Mouse (Mus musculus): ENCODE data around the gene Gm17651. TPM values are rescaled to one million over a fixed set of nuclear protein-coding genes. Genes with fewer than 3 reads are reported as not detected.
A peak's percentile ranks its signal among the peaks of the same experiment; 100 is the strongest.

Gene Gm17651
- polyA plus RNA-seq, 1 experiment from 2014 or later = not detected

DNA sequence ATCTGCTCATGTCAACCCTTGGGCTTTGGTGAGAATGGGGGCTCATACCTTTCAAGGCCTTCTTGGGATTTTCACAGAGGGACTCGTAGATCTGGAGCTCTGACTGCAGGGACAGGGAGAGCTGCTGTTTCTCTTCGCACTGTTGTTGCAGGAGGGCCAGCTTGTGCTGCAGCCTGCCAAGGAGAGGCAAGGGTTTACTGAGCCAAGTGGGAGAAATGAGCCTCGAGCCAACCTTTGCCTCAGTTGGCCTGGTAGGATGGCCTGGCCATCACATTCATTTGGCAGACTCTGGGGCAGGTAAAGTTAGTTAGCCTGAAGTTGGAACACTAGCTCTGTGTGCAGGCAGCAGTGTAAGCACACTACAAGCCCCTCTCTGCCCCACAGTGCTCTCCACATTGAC is 24.6 kb upstream of the Gm17651 start:
- Histone ChIP-seq H3K27me3 (ENCODE audit: control insufficient read depth, insufficient read depth, low read length) (no peaks in the 10 kb centered on the region), H3K36me3 (ENCODE audit: control insufficient read depth, insufficient read depth, low read length) (no peaks in the 10 kb centered on the region), H3K4me3 (replicated peaks; ENCODE audit: low read length) (no peak overlapping the region), H3K4me1 (ENCODE audit: control insufficient read depth, insufficient read depth, low read length) (no peaks in the 10 kb centered on the region), H3K9me3 (replicated peaks; ENCODE audit: control insufficient read depth, low read length) (no peaks in the 10 kb centered on the region), H3K9ac (ENCODE audit: low read length) (no peak overlapping the region), H3K27ac (ENCODE audit: low read length) (no peak overlapping the region), H3K4me2 (ENCODE audit: low read depth, low read length) (no peak overlapping the region)
- WGBS = 81% methylated on average over 3 of the region's 3 CpGs
- no peak for ATAC-seq (ENCODE audit: insufficient read depth, low FRiP score)

GRCm38 (mm10) chr3:97697291-97697690 is 22.8 kb upstream of the Gm17651 start:
- Histone ChIP-seq H3K36me3 (ENCODE audit: control insufficient read depth, insufficient read depth, low read length) (no peaks in the 10 kb centered on the region), H3K4me2 (ENCODE audit: low read depth, low read length) (no peak overlapping the region), H3K27ac (ENCODE audit: low read length) (no peak overlapping the region), H3K9me3 (replicated peaks; ENCODE audit: control insufficient read depth, low read length) (no peaks in the 10 kb centered on the region), H3K9ac (ENCODE audit: low read length) (no peak overlapping the region), H3K4me3 (replicated peaks; ENCODE audit: low read length) (no peak overlapping the region), H3K4me1 (ENCODE audit: control insufficient read depth, insufficient read depth, low read length) (no peaks in the 10 kb centered on the region), H3K27me3 (ENCODE audit: control insufficient read depth, insufficient read depth, low read length) (no peaks in the 10 kb centered on the region)
- no peak for ATAC-seq (ENCODE audit: insufficient read depth, low FRiP score)
- WGBS = 55% methylated on average over 9 of the region's 9 CpGs

- no peaks in the 10 kb centered on the region for H3K4me1 ChIP-seq (ENCODE audit: control insufficient read depth, insufficient read depth, low read length)
- ATAC-seq (ENCODE audit: insufficient read depth, low FRiP score) = no peak
- no peaks in the 10 kb centered on the region for H3K27me3 ChIP-seq (ENCODE audit: control insufficient read depth, insufficient read depth, low read length)
- H3K4me3 ChIP-seq (replicated peaks; ENCODE audit: low read length) = no peak overlapping the region
- no peak overlapping the region for H3K4me2 ChIP-seq (ENCODE audit: low read depth, low read length)
- no peaks in the 10 kb centered on the region for H3K9me3 ChIP-seq (replicated peaks; ENCODE audit: control insufficient read depth, low read length)
- no peak overlapping the region for H3K27ac ChIP-seq (ENCODE audit: low read length)
- H3K36me3 ChIP-seq (ENCODE audit: control insufficient read depth, insufficient read depth, low read length) = no peaks in the 10 kb centered on the region
- no peak overlapping the region for H3K9ac ChIP-seq (ENCODE audit: low read length)
- 81% methylated on average over 9 of the region's 9 CpGs for WGBS
Measured at GRCm38 (mm10) chr3:97696866-97697265, 22.4 kb upstream of the Gm17651 start.

DNA sequence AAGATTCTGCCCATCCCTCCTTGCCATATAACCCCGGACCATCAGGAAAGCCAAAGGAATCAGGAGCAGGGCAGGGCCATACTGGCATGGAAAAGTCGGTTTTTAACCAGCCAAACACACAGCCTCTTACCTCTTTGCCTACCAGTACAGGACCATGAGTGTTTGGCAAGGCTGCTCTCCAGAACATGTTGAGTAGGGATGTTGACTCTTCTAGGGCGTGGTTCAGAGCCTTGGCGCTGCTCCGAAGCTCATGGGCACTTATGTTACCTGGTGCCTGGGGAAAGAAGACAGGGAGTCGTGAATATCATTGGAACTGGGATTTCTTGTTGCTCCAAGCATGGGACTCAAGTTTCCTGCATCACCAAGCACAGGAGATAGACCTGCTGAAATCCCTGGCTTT is 19.3 kb upstream of the Gm17651 start:
- 68% methylated on average over 6 of the region's 6 CpGs for WGBS
- no peak for ATAC-seq (ENCODE audit: insufficient read depth, low FRiP score)
- Histone ChIP-seq H3K9me3 (replicated peaks; ENCODE audit: control insufficient read depth, low read length) (no peaks in the 10 kb centered on the region), H3K27me3 (ENCODE audit: control insufficient read depth, insufficient read depth, low read length) (no peaks in the 10 kb centered on the region), H3K4me1 (ENCODE audit: control insufficient read depth, insufficient read depth, low read length) (no peaks in the 10 kb centered on the region), H3K27ac (ENCODE audit: low read length) (no peak overlapping the region), H3K9ac (ENCODE audit: low read length) (no peak overlapping the region), H3K36me3 (ENCODE audit: control insufficient read depth, insufficient read depth, low read length) (no peaks in the 10 kb centered on the region), H3K4me3 (replicated peaks; ENCODE audit: low read length) (no peak overlapping the region), H3K4me2 (ENCODE audit: low read depth, low read length) (no peak overlapping the region)

- Histone ChIP-seq H3K36me3 (ENCODE audit: control insufficient read depth, insufficient read depth, low read length) (no peaks in the 10 kb centered on the region), H3K27me3 (ENCODE audit: control insufficient read depth, insufficient read depth, low read length) (no peaks in the 10 kb centered on the region), H3K4me1 (ENCODE audit: control insufficient read depth, insufficient read depth, low read length) (no peaks in the 10 kb centered on the region), H3K9ac (ENCODE audit: low read length) (no peak overlapping the region), H3K4me3 (replicated peaks; ENCODE audit: low read length) (no peak overlapping the region), H3K9me3 (replicated peaks; ENCODE audit: control insufficient read depth, low read length) (no peaks in the 10 kb centered on the region), H3K4me2 (ENCODE audit: low read depth, low read length) (no peak overlapping the region), H3K27ac (ENCODE audit: low read length) (no peak overlapping the region)
- no peak for ATAC-seq (ENCODE audit: insufficient read depth, low FRiP score)
- WGBS = 76% methylated on average over 12 of the region's 12 CpGs
Measured at GRCm38 (mm10) chr3:97691443-97692017, 17.0 kb upstream of the Gm17651 start.

DNA sequence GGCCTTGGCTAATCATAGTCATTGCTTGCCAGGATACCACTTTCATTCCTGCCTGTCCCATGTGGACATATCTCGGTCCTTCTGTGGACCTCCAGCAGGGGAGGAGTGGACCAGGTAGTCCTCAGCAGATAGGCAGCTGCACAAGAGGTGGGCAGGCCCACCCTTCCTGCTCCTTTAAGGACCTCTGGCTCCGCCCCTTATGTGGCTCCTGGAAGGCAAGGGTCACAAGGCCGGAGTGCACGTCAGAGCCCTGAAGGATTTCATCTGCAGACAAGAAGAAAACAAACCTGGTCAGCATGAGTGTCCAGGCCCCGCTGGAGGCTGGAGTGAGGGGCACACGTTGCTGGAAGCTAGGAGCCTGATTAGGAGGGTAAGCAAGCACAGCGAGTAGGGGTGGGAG is 16.1 kb upstream of the Gm17651 start:
- 44% methylated on average over 7 of the region's 7 CpGs for WGBS
- Histone ChIP-seq H3K9ac (ENCODE audit: low read length) (no peak overlapping the region), H3K4me1 (ENCODE audit: control insufficient read depth, insufficient read depth, low read length) (no peaks in the 10 kb centered on the region), H3K36me3 (ENCODE audit: control insufficient read depth, insufficient read depth, low read length) (no peaks in the 10 kb centered on the region), H3K4me3 (replicated peaks; ENCODE audit: low read length) (no peak overlapping the region), H3K27me3 (ENCODE audit: control insufficient read depth, insufficient read depth, low read length) (no peaks in the 10 kb centered on the region), H3K4me2 (ENCODE audit: low read depth, low read length) (no peak overlapping the region), H3K9me3 (replicated peaks; ENCODE audit: control insufficient read depth, low read length) (no peaks in the 10 kb centered on the region), H3K27ac (ENCODE audit: low read length) (no peak overlapping the region)
- ATAC-seq (ENCODE audit: insufficient read depth, low FRiP score) = no peak

- Histone ChIP-seq H3K9ac (ENCODE audit: low read length) (no peak overlapping the region), H3K4me3 (replicated peaks; ENCODE audit: low read length) (no peak overlapping the region), H3K36me3 (ENCODE audit: control insufficient read depth, insufficient read depth, low read length) (no peaks in the 10 kb centered on the region), H3K4me1 (ENCODE audit: control insufficient read depth, insufficient read depth, low read length) (no peaks in the 10 kb centered on the region), H3K4me2 (ENCODE audit: low read depth, low read length) (no peak overlapping the region), H3K9me3 (replicated peaks; ENCODE audit: control insufficient read depth, low read length) (no peaks in the 10 kb centered on the region), H3K27me3 (ENCODE audit: control insufficient read depth, insufficient read depth, low read length) (no peaks in the 10 kb centered on the region), H3K27ac (ENCODE audit: low read length) (no peak overlapping the region)
- WGBS = 66% methylated on average over 2 of the region's 2 CpGs
- no peak for ATAC-seq (ENCODE audit: insufficient read depth, low FRiP score)
Measured at GRCm38 (mm10) chr3:97689289-97689688, 14.8 kb upstream of the Gm17651 start.

DNA sequence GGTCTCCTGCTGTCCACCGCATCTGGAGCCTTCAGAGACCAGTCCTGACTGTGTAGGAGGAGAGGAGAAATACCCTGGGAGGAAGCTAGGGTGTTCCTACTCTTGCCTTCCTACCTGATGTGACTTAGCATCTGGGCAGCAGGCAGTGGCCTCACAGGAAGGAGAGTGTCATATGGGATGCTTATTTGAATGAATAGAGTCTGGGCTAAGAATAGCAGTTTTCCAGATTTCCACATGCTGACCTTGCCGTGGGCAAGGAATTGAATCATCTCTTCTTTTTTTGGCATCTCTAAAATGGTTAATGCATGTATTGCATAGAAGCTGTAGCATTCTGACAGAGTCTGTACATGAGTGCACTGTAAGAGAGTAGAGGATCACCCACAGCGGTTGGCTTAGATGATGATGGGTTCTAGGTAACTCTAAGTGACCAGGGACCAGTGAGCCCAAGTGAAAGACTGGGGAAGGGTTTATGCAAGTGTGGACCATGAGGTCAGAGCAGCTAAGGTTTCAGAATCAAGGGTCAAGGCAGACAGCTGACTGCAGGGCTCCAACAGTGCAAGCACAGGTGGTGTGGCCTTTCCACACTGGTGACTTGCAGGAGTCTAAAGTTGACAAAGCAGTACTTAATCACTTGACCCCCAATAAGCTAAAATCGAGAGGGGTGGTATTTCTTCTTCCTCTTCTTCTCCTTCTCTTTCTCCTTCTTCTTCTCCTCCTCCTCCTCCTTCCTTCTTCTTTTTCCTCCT is 12.1 kb upstream of the Gm17651 start:
- no peak for ATAC-seq (ENCODE audit: insufficient read depth, low FRiP score)
- peaks cover 9% of the 10 kb centered on the region; the same call in 1 of the 2 replicates for H3K4me1 ChIP-seq (ENCODE audit: control insufficient read depth, insufficient read depth, low read length)
- no peak overlapping the region for H3K27ac ChIP-seq (ENCODE audit: low read length)
- H3K9me3 ChIP-seq (replicated peaks; ENCODE audit: control insufficient read depth, low read length) = no peaks in the 10 kb centered on the region
- no peak overlapping the region for H3K4me2 ChIP-seq (ENCODE audit: low read depth, low read length)
- H3K27me3 ChIP-seq (ENCODE audit: control insufficient read depth, insufficient read depth, low read length) = no peaks in the 10 kb centered on the region
- no peaks in the 10 kb centered on the region for H3K36me3 ChIP-seq (ENCODE audit: control insufficient read depth, insufficient read depth, low read length)
- WGBS = 78% methylated on average over 4 of the region's 4 CpGs
- H3K9ac ChIP-seq (ENCODE audit: low read length) = no peak overlapping the region
- H3K4me3 ChIP-seq (replicated peaks; ENCODE audit: low read length) = no peak overlapping the region

GRCm38 (mm10) chr3:97683560-97684195 is 9.2 kb upstream of the Gm17651 start:
- peak overlapping the region; percentile 43 for H3K27ac ChIP-seq (ENCODE audit: low read length)
- no peaks in the 10 kb centered on the region for H3K9me3 ChIP-seq (replicated peaks; ENCODE audit: control insufficient read depth, low read length)
- H3K4me2 ChIP-seq (ENCODE audit: low read depth, low read length) = peak overlapping the region; percentile 30
- 0 out of 2 replicates have a peak overlapping the region, but pooled peaks have one; percentile 3 for H3K4me3 ChIP-seq (replicated peaks; ENCODE audit: low read length)
- H3K27me3 ChIP-seq (ENCODE audit: control insufficient read depth, insufficient read depth, low read length) = no peaks in the 10 kb centered on the region
- no peak overlapping the region for H3K9ac ChIP-seq (ENCODE audit: low read length)
- WGBS = 7% methylated on average over 16 of the region's 16 CpGs
- peaks cover 9% of the 10 kb centered on the region; the same call in 1 of the 2 replicates for H3K4me1 ChIP-seq (ENCODE audit: control insufficient read depth, insufficient read depth, low read length)
- H3K36me3 ChIP-seq (ENCODE audit: control insufficient read depth, insufficient read depth, low read length) = no peaks in the 10 kb centered on the region
- peak; percentile 75 for ATAC-seq (ENCODE audit: insufficient read depth, low FRiP score)

All from stomach, embryonic 16.5 days (tissue).